Mouse (Mus musculus) ovary, adult 2 months (tissue): ENCODE results near the gene Olfr108. TPM values are rescaled to one million over a fixed set of nuclear protein-coding genes. Genes with fewer than 3 reads are reported as not detected.

Experiments used
- polyA plus RNA-seq: library from polyadenylated mRNA; depleted of rRNA; stranded (reverse); fragments of >200 nt; gene quantifications from 2 replicates; pipeline ENCODE4 v1.2.3, GENCODE M21; 2012; rRNA removed

Gene Olfr108
- polyA plus RNA-seq = not detected in 2 replicates

GRCm38 (mm10) chr17:37445180-37445579, at the start of gene Olfr108:
TSS of gene Olfr108 (plus strand) at chr17:37445480.

GRCm38 (mm10) chr17:37398926-37399325, 46.4 kb upstream of the Olfr108 start, which contains the start of gene Olfr107:
TSS of gene Olfr107 (plus strand) at chr17:37399226.

GRCm38 (mm10) chr17:37458616-37459015, 13.3 kb downstream of the Olfr108 start, which contains the start of gene Olfr109:
TSS of gene Olfr109 (plus strand) at chr17:37458916.

GRCm38 (mm10) chr17:37483452-37483851, 38.2 kb downstream of the Olfr108 start, which contains the start of gene H2-M2:
TSS of gene H2-M2 (minus strand) at chr17:37483552.

GRCm38 (mm10) chr17:37491930-37492518, 46.7 kb downstream of the Olfr108 start, which contains the start of gene Olfr110:
TSS of gene Olfr110 (plus strand) at chr17:37492468.

Other genes with a start within 250 kb of the Olfr108 start
- gene Olfr94, start 244.5 kb upstream of the Olfr108 start, polyA plus RNA-seq = not detected in 2 replicates
- not detected in 2 replicates for gene Olfr95, start 232.4 kb upstream of the Olfr108 start, polyA plus RNA-seq
- not detected in 2 replicates for gene Olfr96, start 225.3 kb upstream of the Olfr108 start, polyA plus RNA-seq
- gene Olfr97, start 208.2 kb upstream of the Olfr108 start, polyA plus RNA-seq = not detected in 2 replicates
- gene Olfr98, start 181.7 kb upstream of the Olfr108 start, polyA plus RNA-seq = not detected in 2 replicates
- gene H2-M3, start 175.3 kb upstream of the Olfr108 start, polyA plus RNA-seq = 11.7 and 12.1 TPM in 2 replicates
- not detected in 2 replicates for gene Olfr99, start 162.0 kb upstream of the Olfr108 start, polyA plus RNA-seq
- gene Olfr101, start 141.2 kb upstream of the Olfr108 start, polyA plus RNA-seq = not detected in 2 replicates
- not detected in 2 replicates for gene Olfr102, start 128.4 kb upstream of the Olfr108 start, polyA plus RNA-seq
- not detected in 2 replicates for gene Olfr103, start 105.8 kb upstream of the Olfr108 start, polyA plus RNA-seq
- not detected in 2 replicates for gene Olfr104-ps, start 85.9 kb upstream of the Olfr108 start, polyA plus RNA-seq
- not detected in 2 replicates for gene Olfr105-ps, start 66.4 kb upstream of the Olfr108 start, polyA plus RNA-seq
- not detected in 2 replicates for gene Olfr106-ps, start 55.1 kb upstream of the Olfr108 start, polyA plus RNA-seq
- gene Olfr107, start 46.3 kb upstream of the Olfr108 start, polyA plus RNA-seq = not detected in 2 replicates
- not detected in 2 replicates for gene Olfr109, start 13.4 kb downstream of the Olfr108 start, polyA plus RNA-seq
- 0.14 and 0.19 TPM in 2 replicates for gene H2-M2, start 38.1 kb downstream of the Olfr108 start, polyA plus RNA-seq
- not detected in 2 replicates for gene Olfr110, start 47.0 kb downstream of the Olfr108 start, polyA plus RNA-seq
- gene Olfr111, start 62.5 kb downstream of the Olfr108 start, polyA plus RNA-seq = not detected in 2 replicates
- not detected in 2 replicates for gene Olfr112, start 124.0 kb downstream of the Olfr108 start, polyA plus RNA-seq
- not detected in 2 replicates for gene Olfr113, start 132.2 kb downstream of the Olfr108 start, polyA plus RNA-seq
- gene Olfr114, start 147.3 kb downstream of the Olfr108 start, polyA plus RNA-seq = not detected in 2 replicates
- gene Olfr115, start 181.6 kb downstream of the Olfr108 start, polyA plus RNA-seq = not detected in 2 replicates
- not detected in 2 replicates for gene Olfr116, start 181.7 kb downstream of the Olfr108 start, polyA plus RNA-seq
- gene Olfr117, start 218.3 kb downstream of the Olfr108 start, polyA plus RNA-seq = not detected in 2 replicates
- not detected in 2 replicates for gene Olfr118, start 221.5 kb downstream of the Olfr108 start, polyA plus RNA-seq